Mouse (Mus musculus) kidney, embryonic 15.5 days (tissue): Measurements from ENCODE around the gene Tspyl4. TPM values are rescaled to one million over a fixed set of nuclear protein-coding genes. Genes with fewer than 3 reads are reported as not detected.

Experiments
- ATAC-seq: fragments of 200-750 bp; cut with Nextera tagmentation; replicated peaks from 2 replicates; pipeline ENCODE4 v1.8.0; 2017; ENCODE audit warnings: moderate TSS enrichment; ENCODE audit not compliant: low FRiP score
- H3K27ac ChIP-seq: fragments of 300-500 bp; sonication (generic); 2 replicates; pipeline ENCODE4 v1.5.1; 2015; ENCODE audit warnings: mild to moderate bottlenecking, inconsistent platforms
- H3K27me3 ChIP-seq: fragments of 300-500 bp; sonication (generic); 2 replicates; pipeline ENCODE4 v1.6.1; 2015; ENCODE audit warnings: inconsistent platforms
- H3K36me3 ChIP-seq: fragments of 300-500 bp; sonication (generic); 2 replicates; pipeline ENCODE4 v1.6.1; 2015; ENCODE audit warnings: inconsistent platforms
- H3K4me1 ChIP-seq: fragments of 300-500 bp; sonication (generic); 2 replicates; pipeline ENCODE4 v1.6.1; 2015; ENCODE audit warnings: inconsistent platforms
- H3K4me2 ChIP-seq: fragments of 300-500 bp; sonication (generic); 2 replicates; pipeline ENCODE4 v1.6.1; 2015; ENCODE audit warnings: moderate library complexity, mild to moderate bottlenecking, inconsistent platforms
- H3K4me3 ChIP-seq: fragments of 300-500 bp; sonication (generic); replicated peaks from 2 replicates; pipeline ENCODE4 v1.5.1; 2015; ENCODE audit warnings: mild to moderate bottlenecking, inconsistent platforms
- H3K9ac ChIP-seq: fragments of 300-500 bp; sonication (generic); 2 replicates; pipeline ENCODE4 v1.6.1; 2015; ENCODE audit warnings: mild to moderate bottlenecking, inconsistent platforms
- H3K9me3 ChIP-seq: fragments of 300-500 bp; sonication (generic); replicated peaks from 2 replicates; pipeline ENCODE4 v1.6.1; 2016; ENCODE audit warnings: inconsistent platforms
- WGBS: fragments of 180-500 bp; shearing (Covaris S2); methylation state at CpG from one replicate; pipeline ENCODE4 v1.1.7; 2015; ENCODE audit warnings: mixed read lengths; 5-methylcytosine and 5-hydroxymethylcytosine counted together
- polyA plus RNA-seq: library from polyadenylated mRNA; unstranded; fragments of >200 nt; fragmentation: Nextera tagmentation; extraction: Ambion mirVana; gene quantifications from 2 replicates; pipeline ENCODE4 v1.2.1, GENCODE M21; 2015

Gene Tspyl4
- polyA plus RNA-seq, 1 experiment from 2014 or later = 14.8 TPM

- Histone ChIP-seq H3K27me3 (0 out of 2 replicates have a peak, but pooled peaks cover 4% of the 10 kb centered on the region), H3K27ac (no peak overlapping the region), H3K36me3 (no peaks in the 10 kb centered on the region), H3K9me3 (no peaks in the 10 kb centered on the region), H3K4me3 (peak overlapping the region; percentile 66), H3K4me2 (peak overlapping the region; percentile 95), H3K9ac (no peak overlapping the region; the same call in 1 of the 2 replicates), H3K4me1 (peaks cover 22% of the 10 kb centered on the region)
- WGBS = 4% methylated on average over 13 of the region's 13 CpGs
- ATAC-seq = no peak
Observed at GRCm38 (mm10) chr10:34296911-34297298, 337 bp upstream of the Tspyl4 start.

- Histone ChIP-seq H3K4me2 (peak overlapping the region; percentile 95), H3K27ac (no peak overlapping the region), H3K9ac (peak overlapping the region; percentile 59), H3K36me3 (no peaks in the 10 kb centered on the region), H3K9me3 (no peaks in the 10 kb centered on the region), H3K4me1 (peaks cover 22% of the 10 kb centered on the region), H3K4me3 (peak overlapping the region; percentile 66), H3K27me3 (0 out of 2 replicates have a peak, but pooled peaks cover 4% of the 10 kb centered on the region)
- peak; percentile 2; the same call in 1 of the 2 replicates for ATAC-seq
- 48% methylated on average over 25 of the region's 25 CpGs for WGBS
Observed at GRCm38 (mm10) chr10:34297980-34298753, 925 bp downstream of the Tspyl4 start.

- ATAC-seq = no peak
- Histone ChIP-seq H3K9ac (no peak overlapping the region), H3K27me3 (0 out of 2 replicates have a peak, but pooled peaks cover 4% of the 10 kb centered on the region), H3K4me3 (0 out of 2 replicates have a peak overlapping the region, but pooled peaks have one; percentile 10), H3K4me2 (peak overlapping the region; percentile 10; the same call in 1 of the 2 replicates), H3K9me3 (no peaks in the 10 kb centered on the region), H3K4me1 (peaks cover 22% of the 10 kb centered on the region), H3K36me3 (no peaks in the 10 kb centered on the region), H3K27ac (no peak overlapping the region)
- 38% methylated on average over 5 of the region's 5 CpGs for WGBS
Observed at GRCm38 (mm10) chr10:34300368-34300767, 3.1 kb downstream of the Tspyl4 start.

GRCm38 (mm10) chr10:34307070-34307469 lies 9.8 kb downstream of the Tspyl4 start:
- ATAC-seq = no peak
- Histone ChIP-seq H3K4me1 (no peaks in the 10 kb centered on the region), H3K4me3 (no peak overlapping the region), H3K27ac (no peak overlapping the region), H3K4me2 (no peak overlapping the region), H3K9ac (no peak overlapping the region), H3K27me3 (no peaks in the 10 kb centered on the region), H3K36me3 (no peaks in the 10 kb centered on the region), H3K9me3 (no peaks in the 10 kb centered on the region)

GRCm38 (mm10) chr10:34309915-34310685 lies 12.9 kb downstream of the Tspyl4 start:
- H3K4me3 ChIP-seq = no peak overlapping the region
- H3K9me3 ChIP-seq = no peaks in the 10 kb centered on the region
- WGBS = 93% methylated on average over 9 of the region's 9 CpGs
- no peak for ATAC-seq
- no peak overlapping the region for H3K4me2 ChIP-seq
- no peak overlapping the region for H3K27ac ChIP-seq
- H3K9ac ChIP-seq = no peak overlapping the region
- H3K36me3 ChIP-seq = 0 out of 2 replicates have a peak, but pooled peaks cover 7% of the 10 kb centered on the region
- H3K27me3 ChIP-seq = no peaks in the 10 kb centered on the region
- H3K4me1 ChIP-seq = no peaks in the 10 kb centered on the region

- 77% methylated on average over 3 of the region's 3 CpGs for WGBS
- ATAC-seq = no peak
- H3K27ac ChIP-seq = no peak overlapping the region
- H3K4me3 ChIP-seq = no peak overlapping the region
- H3K36me3 ChIP-seq = 0 out of 2 replicates have a peak, but pooled peaks cover 7% of the 10 kb centered on the region
- no peak overlapping the region for H3K4me2 ChIP-seq
- peaks cover 5% of the 10 kb centered on the region; the same call in 1 of the 2 replicates for H3K4me1 ChIP-seq
- H3K9me3 ChIP-seq = no peaks in the 10 kb centered on the region
- no peaks in the 10 kb centered on the region for H3K27me3 ChIP-seq
- no peak overlapping the region for H3K9ac ChIP-seq
Observed at GRCm38 (mm10) chr10:34312536-34312935, 15.3 kb downstream of the Tspyl4 start.

- H3K4me2 ChIP-seq = 0 out of 2 replicates have a peak overlapping the region, but pooled peaks have one; percentile 23
- H3K27ac ChIP-seq = no peak overlapping the region
- no peak overlapping the region for H3K4me3 ChIP-seq
- no peaks in the 10 kb centered on the region for H3K9me3 ChIP-seq
- 4% methylated on average over 3 of the region's 3 CpGs for WGBS
- ATAC-seq = peak; percentile 75
- H3K9ac ChIP-seq = no peak overlapping the region
- peaks cover 5% of the 10 kb centered on the region; the same call in 1 of the 2 replicates for H3K4me1 ChIP-seq
- 0 out of 2 replicates have a peak, but pooled peaks cover 7% of the 10 kb centered on the region for H3K36me3 ChIP-seq
- no peaks in the 10 kb centered on the region for H3K27me3 ChIP-seq
Observed at GRCm38 (mm10) chr10:34316571-34317216, 19.5 kb downstream of the Tspyl4 start.

GRCm38 (mm10) chr10:34317217-34317606 lies 20.0 kb downstream of the Tspyl4 start:
- ATAC-seq = peak; percentile 6; the same call in 1 of the 2 replicates
- H3K4me2 ChIP-seq = no peak overlapping the region

GRCm38 (mm10) chr10:34320809-34321208 lies 23.6 kb downstream of the Tspyl4 start:
- WGBS = 80% methylated on average over 2 of the region's 2 CpGs
- H3K27ac ChIP-seq = no peak overlapping the region
- no peak overlapping the region for H3K4me2 ChIP-seq
- H3K9ac ChIP-seq = no peak overlapping the region
- H3K36me3 ChIP-seq = peaks cover 5% of the 10 kb centered on the region; the same call in 1 of the 2 replicates
- ATAC-seq = no peak
- no peaks in the 10 kb centered on the region for H3K27me3 ChIP-seq
- no peak overlapping the region for H3K4me3 ChIP-seq
- peaks cover 5% of the 10 kb centered on the region; the same call in 1 of the 2 replicates for H3K4me1 ChIP-seq
- no peaks in the 10 kb centered on the region for H3K9me3 ChIP-seq

More at GRCm38 (mm10) chr10:34317217-34317606, 20.0 kb downstream of the Tspyl4 start:
- WGBS = 31% methylated on average over 2 of the region's 2 CpGs
- Histone ChIP-seq H3K9me3 (no peaks in the 10 kb centered on the region), H3K4me3 (no peak overlapping the region), H3K4me1 (peaks cover 5% of the 10 kb centered on the region; the same call in 1 of the 2 replicates), H3K36me3 (peaks cover 12% of the 10 kb centered on the region; the same call in 1 of the 2 replicates), H3K27me3 (no peaks in the 10 kb centered on the region), H3K9ac (no peak overlapping the region), H3K27ac (no peak overlapping the region)

- no peak for ATAC-seq
- Histone ChIP-seq H3K4me2 (no peak overlapping the region), H3K36me3 (peaks cover 5% of the 10 kb centered on the region; the same call in 1 of the 2 replicates), H3K27ac (no peak overlapping the region), H3K4me1 (no peaks in the 10 kb centered on the region), H3K27me3 (no peaks in the 10 kb centered on the region), H3K9ac (no peak overlapping the region), H3K9me3 (no peaks in the 10 kb centered on the region), H3K4me3 (no peak overlapping the region)
- 20% methylated on average over 4 of the region's 4 CpGs for WGBS
Observed at GRCm38 (mm10) chr10:34326701-34327100, 29.5 kb downstream of the Tspyl4 start.

GRCm38 (mm10) chr10:34327144-34327543 lies 29.9 kb downstream of the Tspyl4 start:
- Histone ChIP-seq H3K4me2 (no peak overlapping the region), H3K4me1 (no peaks in the 10 kb centered on the region), H3K9me3 (no peaks in the 10 kb centered on the region), H3K36me3 (peaks cover under 1% of the 10 kb centered on the region; the same call in 1 of the 2 replicates), H3K9ac (no peak overlapping the region), H3K27me3 (no peaks in the 10 kb centered on the region), H3K4me3 (no peak overlapping the region), H3K27ac (no peak overlapping the region)
- 64% methylated on average over 5 of the region's 5 CpGs for WGBS
- no peak for ATAC-seq
